Mouse (Mus musculus): ENCODE measurements around the gene Kmt2a. TPM values are rescaled to one million over a fixed set of nuclear protein-coding genes. Genes with fewer than 3 reads are reported as not detected.

Gene Kmt2a
- total and polyA plus RNA-seq, 3 experiments, result 19.4 to 38.4 (median 20.0) TPM

Other genes with a start within 250 kb of the Kmt2a start
- not detected for gene Treh, start 208.1 kb downstream of the Kmt2a start, total RNA-seq (2021)
- gene Treh, start 208.1 kb downstream of the Kmt2a start, polyA plus RNA-seq (2012; rRNA removed), result not detected in 2 replicates
- 10 to 100 TPM; 24.9 to 54.1 TPM for gene Phldb1, start 146.1 kb downstream of the Kmt2a start, total RNA-seq (2021)
- 59.7 and 90.9 TPM in 2 replicates for gene Phldb1, start 146.1 kb downstream of the Kmt2a start, polyA plus RNA-seq (2012; rRNA removed)
- gene Arcn1, start 113.5 kb downstream of the Kmt2a start, total RNA-seq (2021), result 100 to 1,000 TPM; 145 to 172 TPM
- gene Arcn1, start 113.5 kb downstream of the Kmt2a start, polyA plus RNA-seq (2012; rRNA removed), result 17.1 and 23.2 TPM in 2 replicates
- gene Ift46, start 113.4 kb downstream of the Kmt2a start, total RNA-seq (2021), result 100 to 1,000 TPM in 1 of 2 experiments, 10 to 100 TPM in 1; 73.0 to 102 TPM
- gene Ift46, start 113.4 kb downstream of the Kmt2a start, polyA plus RNA-seq (2012; rRNA removed), result 20.7 and 22.2 TPM in 2 replicates
- 1 to 10 TPM; 3.1 to 9.8 TPM for gene Tmem25, start 82.0 kb downstream of the Kmt2a start, total RNA-seq (2021)
- gene Tmem25, start 82.0 kb downstream of the Kmt2a start, polyA plus RNA-seq (2012; rRNA removed), result 15.7 and 22.1 TPM in 2 replicates
- gene Ttc36, start 78.2 kb downstream of the Kmt2a start, total RNA-seq (2021), result 1 to 10 TPM; 1.6 to 4.1 TPM
- gene Ttc36, start 78.2 kb downstream of the Kmt2a start, polyA plus RNA-seq (2012; rRNA removed), result 16.6 and 21.5 TPM in 2 replicates
- 100 to 1,000 TPM; 557 to 696 TPM for gene Atp5l, start 39.4 kb upstream of the Kmt2a start, total RNA-seq (2021)
- 184 and 248 TPM in 2 replicates for gene Atp5l, start 39.4 kb upstream of the Kmt2a start, polyA plus RNA-seq (2012; rRNA removed)
- gene Ube4a, start 84.3 kb upstream of the Kmt2a start, total RNA-seq (2021), result 100 to 1,000 TPM in 1 of 2 experiments, 10 to 100 TPM in 1; 90.8 to 121 TPM
- gene Ube4a, start 84.3 kb upstream of the Kmt2a start, polyA plus RNA-seq (2012; rRNA removed), result 4.1 and 6.4 TPM in 2 replicates
- 1 to 10 TPM in 1 of 2 experiments, not detected in 1; 1.0 TPM for gene Cd3g, start 99.1 kb upstream of the Kmt2a start, total RNA-seq (2021)
- gene Cd3g, start 99.1 kb upstream of the Kmt2a start, polyA plus RNA-seq (2012; rRNA removed), result 0.21 TPM in 1 of 2 replicates, not detected in the other
- under 1 TPM in 1 of 2 experiments, not detected in 1; 0.90 TPM for gene Cd3d, start 100.5 kb upstream of the Kmt2a start, total RNA-seq (2021)
- 0.06 TPM in 1 of 2 replicates, not detected in the other for gene Cd3d, start 100.5 kb upstream of the Kmt2a start, polyA plus RNA-seq (2012; rRNA removed)
- 1 to 10 TPM in 1 of 2 experiments, under 1 TPM in 1; 0.55 to 1.5 TPM for gene Cd3e, start 128.3 kb upstream of the Kmt2a start, total RNA-seq (2021)
- gene Cd3e, start 128.3 kb upstream of the Kmt2a start, polyA plus RNA-seq (2012; rRNA removed), result 0.34 and 0.42 TPM in 2 replicates
- 10 to 100 TPM in 1 of 2 experiments, 1 to 10 TPM in 1; 9.2 to 12.5 TPM for gene Mpzl2, start 158.5 kb upstream of the Kmt2a start, total RNA-seq (2021)
- gene Mpzl2, start 158.5 kb upstream of the Kmt2a start, polyA plus RNA-seq (2012; rRNA removed), result 3.7 and 4.9 TPM in 2 replicates
- gene Mpzl3, start 173.9 kb upstream of the Kmt2a start, total RNA-seq (2021), result 10 to 100 TPM in 1 of 2 experiments, 1 to 10 TPM in 1; 6.2 to 13.3 TPM
- 0.99 and 1.3 TPM in 2 replicates for gene Mpzl3, start 173.9 kb upstream of the Kmt2a start, polyA plus RNA-seq (2012; rRNA removed)
- gene Jaml, start 197.9 kb upstream of the Kmt2a start, total RNA-seq (2021), result 1 to 10 TPM; 1.0 to 2.9 TPM
- gene Jaml, start 197.9 kb upstream of the Kmt2a start, polyA plus RNA-seq (2012; rRNA removed), result 0.06 and 0.08 TPM in 2 replicates
- gene Scn2b, start 236.5 kb upstream of the Kmt2a start, total RNA-seq (2021), result 10 to 100 TPM; 10.4 to 13.5 TPM
- gene Scn2b, start 236.5 kb upstream of the Kmt2a start, polyA plus RNA-seq (2012; rRNA removed), result 2.0 and 2.2 TPM in 2 replicates

Data from adrenal gland, adult 2 months (tissue).